Mouse (Mus musculus) ES-Bruce4 (cell line): Measurements from ENCODE around the gene Adgra3. TPM values are rescaled to one million over a fixed set of nuclear protein-coding genes. Genes with fewer than 3 reads are reported as not detected.

Experiments used
- H3K27ac ChIP-seq: 2 replicates; pipeline ENCODE4 v1.5.1; 2012; ENCODE audit warnings: low read length, inconsistent platforms; ENCODE audit not compliant: insufficient read depth
- H3K27me3 ChIP-seq: 2 replicates; pipeline ENCODE4 v1.6.1; 2012; ENCODE audit warnings: mild to moderate bottlenecking, low read length, inconsistent platforms; ENCODE audit not compliant: control insufficient read depth, poor library complexity, insufficient read depth, severe bottlenecking
- H3K36me3 ChIP-seq: 2 replicates; pipeline ENCODE4 v1.6.1; 2012; ENCODE audit warnings: inconsistent platforms, mild to moderate bottlenecking, low read length, moderate library complexity; ENCODE audit not compliant: control insufficient read depth, poor library complexity, insufficient read depth, severe bottlenecking
- H3K4me1 ChIP-seq: one replicate; pipeline ENCODE4 v1.8.1; 2011; ENCODE audit warnings: low read length; ENCODE audit not compliant: control insufficient read depth, insufficient read depth
- H3K4me3 ChIP-seq: 2 replicates; pipeline ENCODE4 v1.5.1; 2011; ENCODE audit warnings: low read depth, mild to moderate bottlenecking, low read length
- H3K9ac ChIP-seq: 2 replicates; pipeline ENCODE4 v1.6.1; 2012; ENCODE audit warnings: low read depth, mild to moderate bottlenecking, inconsistent platforms; ENCODE audit not compliant: poor library complexity, severe bottlenecking
- H3K9me3 ChIP-seq: replicated peaks from 2 replicates; pipeline ENCODE4 v1.6.1; 2012; ENCODE audit warnings: mild to moderate bottlenecking, low read length, inconsistent platforms; ENCODE audit not compliant: control insufficient read depth, poor library complexity, insufficient read depth, severe bottlenecking
- CTCF ChIP-seq: IDR thresholded peaks from one replicate; pipeline ENCODE4 v1.8.1; 2011; ENCODE audit warnings: low read depth, low read length
- EP300 ChIP-seq: IDR thresholded peaks from 2 replicates; pipeline ENCODE4 v1.6.1; 2011; ENCODE audit warnings: low read depth, low read length; ENCODE audit not compliant: insufficient read depth
- POLR2A ChIP-seq: IDR thresholded peaks from one replicate; pipeline ENCODE4 v1.8.1; 2011; ENCODE audit warnings: low read length; ENCODE audit not compliant: insufficient read depth
- polyA plus RNA-seq: library from polyadenylated mRNA; stranded (reverse); fragments of >200 nt; gene quantifications from 2 replicates; pipeline ENCODE4 v1.2.4, GENCODE M21; 2011; ENCODE audit warnings: low read depth; ENCODE audit not compliant: missing spikeins, insufficient read depth, insufficient read length

The Adgra3 gene
- polyA plus RNA-seq, 1 experiment = 43.8 TPM

- Histone ChIP-seq H3K4me3 (no peak overlapping the region), H3K27ac (no peak overlapping the region), H3K4me1 (no peaks in the 10 kb centered on the region), H3K9ac (no peak overlapping the region), H3K36me3 (no peaks in the 10 kb centered on the region; the same call in 1 of the 2 replicates), H3K9me3 (no peaks in the 10 kb centered on the region), H3K27me3 (no peaks in the 10 kb centered on the region)
- no peak for TF ChIP-seq POLR2A
- no peak for TF ChIP-seq EP300
- TF ChIP-seq CTCF = no peak
Observed at GRCm38 (mm10) chr5:50015147-50015697, 43.6 kb downstream of the Adgra3 start.

- Histone ChIP-seq H3K4me1 (no peaks in the 10 kb centered on the region), H3K9ac (no peak overlapping the region), H3K9me3 (no peaks in the 10 kb centered on the region), H3K4me3 (no peak overlapping the region), H3K27ac (no peak overlapping the region), H3K27me3 (no peaks in the 10 kb centered on the region), H3K36me3 (no peaks in the 10 kb centered on the region; the same call in 1 of the 2 replicates)
- no peak for TF ChIP-seq EP300
- TF ChIP-seq POLR2A = no peak
- no peak for TF ChIP-seq CTCF
Observed at GRCm38 (mm10) chr5:50014658-50015057, 44.1 kb downstream of the Adgra3 start.

GRCm38 (mm10) chr5:50013965-50014364, 44.8 kb downstream of the Adgra3 start:
- H3K27me3 ChIP-seq = no peaks in the 10 kb centered on the region
- H3K9me3 ChIP-seq = no peaks in the 10 kb centered on the region
- H3K36me3 ChIP-seq = peaks cover under 1% of the 10 kb centered on the region
- H3K9ac ChIP-seq = no peak overlapping the region
- no peak overlapping the region for H3K4me3 ChIP-seq
- no peaks in the 10 kb centered on the region for H3K4me1 ChIP-seq
- TF ChIP-seq CTCF = no peak
- TF ChIP-seq POLR2A = no peak
- no peak for TF ChIP-seq EP300
- H3K27ac ChIP-seq = no peak overlapping the region

DNA sequence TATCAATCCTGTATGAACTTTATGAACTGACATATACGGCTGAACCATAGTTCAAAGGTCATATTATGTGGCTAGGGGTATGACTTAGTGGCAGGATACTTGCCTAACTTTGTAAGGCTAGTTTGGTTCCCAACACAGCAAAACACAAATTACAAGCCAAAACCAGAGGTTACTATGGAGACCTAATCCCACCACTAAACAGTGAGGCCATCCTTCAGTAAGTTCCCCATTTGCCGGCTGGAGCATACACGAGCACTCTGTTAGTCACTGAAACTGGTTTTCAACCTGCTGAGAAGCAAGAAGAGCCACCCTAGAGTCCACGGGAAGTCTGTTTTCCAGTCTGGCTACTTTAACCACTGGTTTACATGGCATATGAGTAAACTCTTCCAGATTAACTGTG, 50.0 kb downstream of the Adgra3 start:
- H3K36me3 ChIP-seq = peaks cover 2% of the 10 kb centered on the region

GRCm38 (mm10) chr5:50006915-50007658, 51.7 kb downstream of the Adgra3 start:
- Histone ChIP-seq H3K9me3 (no peaks in the 10 kb centered on the region), H3K27me3 (no peaks in the 10 kb centered on the region), H3K27ac (no peak overlapping the region), H3K4me3 (no peak overlapping the region), H3K36me3 (peaks cover 2% of the 10 kb centered on the region), H3K9ac (no peak overlapping the region), H3K4me1 (no peaks in the 10 kb centered on the region)
- TF ChIP-seq POLR2A = no peak
- no peak for TF ChIP-seq CTCF
- no peak for TF ChIP-seq EP300

More for the DNA sequence above, 50.0 kb downstream of the Adgra3 start:
- no peaks in the 10 kb centered on the region for H3K9me3 ChIP-seq
- H3K27ac ChIP-seq = no peak overlapping the region
- no peak overlapping the region for H3K4me3 ChIP-seq
- TF ChIP-seq EP300 = no peak
- no peak for TF ChIP-seq CTCF
- TF ChIP-seq POLR2A = no peak
- H3K4me1 ChIP-seq = no peaks in the 10 kb centered on the region
- H3K9ac ChIP-seq = no peak overlapping the region
- no peaks in the 10 kb centered on the region for H3K27me3 ChIP-seq

DNA sequence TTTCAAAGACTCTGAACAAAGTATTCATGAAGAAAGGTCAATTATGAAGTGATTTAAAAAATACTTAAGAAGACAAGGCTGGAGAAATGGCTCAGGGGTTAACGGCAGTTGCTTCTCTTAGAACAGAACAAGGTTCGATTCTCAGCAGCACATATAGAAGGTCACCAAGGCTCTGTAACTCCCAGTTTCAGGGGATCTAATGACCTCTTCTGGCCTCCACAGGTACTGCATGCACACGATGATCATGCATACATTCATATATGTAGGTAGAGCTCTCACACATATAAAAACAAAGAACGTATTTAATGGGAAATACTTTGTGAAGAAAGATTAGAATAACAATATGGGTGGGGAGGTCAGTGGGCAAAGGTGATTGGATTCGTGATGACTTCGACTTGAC, 56.5 kb downstream of the Adgra3 start:
- Histone ChIP-seq H3K27me3 (no peaks in the 10 kb centered on the region), H3K36me3 (0 out of 2 replicates have a peak, but pooled peaks cover 3% of the 10 kb centered on the region), H3K27ac (no peak overlapping the region), H3K9me3 (no peaks in the 10 kb centered on the region), H3K4me1 (no peaks in the 10 kb centered on the region), H3K4me3 (no peak overlapping the region), H3K9ac (no peak overlapping the region)
- TF ChIP-seq EP300 = no peak
- TF ChIP-seq CTCF = no peak
- no peak for TF ChIP-seq POLR2A
